Mouse (Mus musculus) kidney, embryonic 14.5 days (tissue): ENCODE results near the gene Lgi4. TPM values are rescaled to one million over a fixed set of nuclear protein-coding genes. Genes with fewer than 3 reads are reported as not detected.

Experiments used
- ATAC-seq: fragments of 200-750 bp; cut with Nextera tagmentation; 2 replicates; pipeline ENCODE4 v1.8.0; 2017; ENCODE audit warnings: moderate number of reproducible peaks, mild to moderate bottlenecking, moderate TSS enrichment, moderate library complexity; ENCODE audit not compliant: low FRiP score, low TSS enrichment
- H3K27ac ChIP-seq: fragments of 300-500 bp; sonication (generic); 2 replicates; pipeline ENCODE4 v1.5.1; 2014; ENCODE audit warnings: low read depth, mild to moderate bottlenecking, low read length, moderate library complexity, mixed read lengths
- H3K27me3 ChIP-seq: fragments of 300-500 bp; sonication (generic); 2 replicates; pipeline ENCODE4 v1.6.1; 2014; ENCODE audit warnings: mild to moderate bottlenecking, low read length; ENCODE audit not compliant: control insufficient read depth, insufficient read depth
- H3K36me3 ChIP-seq: fragments of 300-500 bp; sonication (generic); 2 replicates; pipeline ENCODE4 v1.6.1; 2014; ENCODE audit warnings: low read length, mixed read lengths; ENCODE audit not compliant: control insufficient read depth, insufficient read depth
- H3K4me1 ChIP-seq: fragments of 300-500 bp; sonication (generic); 2 replicates; pipeline ENCODE4 v1.6.1; 2014; ENCODE audit warnings: low read length, mixed read lengths; ENCODE audit not compliant: control insufficient read depth, insufficient read depth
- H3K4me2 ChIP-seq: fragments of 300-500 bp; sonication (generic); replicated peaks from 2 replicates; pipeline ENCODE4 v1.6.1; 2014; ENCODE audit warnings: low read depth, mild to moderate bottlenecking, low read length
- H3K4me3 ChIP-seq: fragments of 300-500 bp; sonication (generic); 2 replicates; pipeline ENCODE4 v1.5.1; 2014; ENCODE audit warnings: mild to moderate bottlenecking, low read length
- H3K9ac ChIP-seq: fragments of 300-500 bp; sonication (generic); 2 replicates; pipeline ENCODE4 v1.6.1; 2014; ENCODE audit warnings: low read depth, mild to moderate bottlenecking, low read length, moderate library complexity
- H3K9me3 ChIP-seq: fragments of 300-500 bp; sonication (generic); 2 replicates; pipeline ENCODE4 v1.6.1; 2016; ENCODE audit warnings: low read length; ENCODE audit not compliant: control insufficient read depth
- WGBS: fragments of 180-500 bp; shearing (Covaris S2); extraction: QIAGEN DNeasy Blood & Tissue Kit; methylation state at CpG from one replicate; pipeline ENCODE4 v1.1.7; 2014; 5-methylcytosine and 5-hydroxymethylcytosine counted together
- polyA plus RNA-seq: library from polyadenylated mRNA; unstranded; fragments of >200 nt; fragmentation: Nextera tagmentation; extraction: Ambion mirVana; gene quantifications from 2 replicates; pipeline ENCODE4 v1.2.1, GENCODE M21; 2014

Lgi4 gene
- polyA plus RNA-seq, 1 experiment from 2014 or later: 0.47 TPM

- Histone ChIP-seq H3K4me3 (peak overlapping the region; percentile 18; the same call in 1 of the 2 replicates), H3K9me3 (no peaks in the 10 kb centered on the region), H3K4me1 (peaks cover 36% of the 10 kb centered on the region), H3K27ac (peak overlapping the region; percentile 38; the same call in 1 of the 2 replicates), H3K27me3 (peaks cover 31% of the 10 kb centered on the region), H3K36me3 (no peaks in the 10 kb centered on the region), H3K4me2 (peak overlapping the region; percentile 31), H3K9ac (peak overlapping the region; percentile 44; the same call in 1 of the 2 replicates)
- 5% methylated on average over 10 of the region's 10 CpGs for WGBS
- peak; percentile 82 for ATAC-seq
These were observed 3.8 kb upstream of the Lgi4 start for GRCm38 (mm10) chr7:31055354-31055824.

DNA sequence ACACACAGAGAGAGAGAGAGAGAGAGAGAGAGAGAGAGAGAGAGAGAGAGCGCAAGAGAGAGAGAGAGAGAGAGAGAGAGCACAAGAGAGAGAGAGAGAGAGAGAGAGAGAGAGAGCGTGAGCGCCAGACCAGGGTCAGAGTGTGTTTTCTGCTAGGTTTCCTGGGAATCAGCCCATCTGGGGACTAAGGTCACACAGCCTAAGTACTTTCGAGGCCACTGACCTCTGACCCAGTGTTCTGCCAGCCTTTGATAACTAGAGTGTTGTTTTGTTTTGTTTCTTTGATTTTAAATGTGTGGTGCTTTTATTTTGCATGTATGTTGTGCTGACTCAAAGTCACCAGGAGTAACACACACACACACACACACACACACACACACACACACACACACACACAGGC is 3.3 kb upstream of the Lgi4 start:
- no peak overlapping the region for H3K27ac ChIP-seq
- H3K9me3 ChIP-seq: no peaks in the 10 kb centered on the region
- WGBS: 30% methylated on average over 3 of the region's 4 CpGs
- H3K36me3 ChIP-seq: no peaks in the 10 kb centered on the region
- no peak overlapping the region for H3K9ac ChIP-seq
- no peak for ATAC-seq
- H3K4me1 ChIP-seq: peaks cover 36% of the 10 kb centered on the region
- H3K4me2 ChIP-seq: no peak overlapping the region
- H3K4me3 ChIP-seq: no peak overlapping the region
- H3K27me3 ChIP-seq: peaks cover 26% of the 10 kb centered on the region

GRCm38 (mm10) chr7:31056448-31056847 is 2.7 kb upstream of the Lgi4 start:
- peaks cover 20% of the 10 kb centered on the region for H3K27me3 ChIP-seq
- no peaks in the 10 kb centered on the region for H3K36me3 ChIP-seq
- no peak overlapping the region for H3K27ac ChIP-seq
- WGBS: 72% methylated on average over 7 of the region's 7 CpGs
- no peak overlapping the region for H3K4me3 ChIP-seq
- H3K4me2 ChIP-seq: no peak overlapping the region
- ATAC-seq: no peak
- no peak overlapping the region for H3K9ac ChIP-seq
- peaks cover 31% of the 10 kb centered on the region for H3K4me1 ChIP-seq
- no peaks in the 10 kb centered on the region for H3K9me3 ChIP-seq

- Histone ChIP-seq H3K4me1 (peaks cover 27% of the 10 kb centered on the region), H3K27ac (no peak within 1 kb of the TSS), H3K9me3 (no peaks in the 10 kb centered on the region), H3K4me3 (no peak within 1 kb of the TSS), H3K9ac (no peak within 1 kb of the TSS; the same call in 1 of the 2 replicates), H3K36me3 (no peaks in the 10 kb centered on the region), H3K27me3 (peaks cover 14% of the 10 kb centered on the region), H3K4me2 (no peak within 1 kb of the TSS)
- WGBS: 61% methylated on average over 2 of the region's 2 CpGs
- no peak for ATAC-seq
These were observed 2.1 kb upstream of the Lgi4 start, which contains the start of gene Fxyd1 for GRCm38 (mm10) chr7:31057071-31057470. Gene Fxyd1 (minus strand): TSS chr7:31057199.

- no peak overlapping the region for H3K27ac ChIP-seq
- no peak overlapping the region for H3K4me3 ChIP-seq
- H3K4me1 ChIP-seq: peaks cover 20% of the 10 kb centered on the region
- no peak for ATAC-seq
- 52% methylated on average over 5 of the region's 5 CpGs for WGBS
- H3K4me2 ChIP-seq: no peak overlapping the region
- H3K9ac ChIP-seq: no peak overlapping the region; the same call in 1 of the 2 replicates
- H3K9me3 ChIP-seq: no peaks in the 10 kb centered on the region
- no peaks in the 10 kb centered on the region for H3K36me3 ChIP-seq
- H3K27me3 ChIP-seq: peaks cover 7% of the 10 kb centered on the region
These were observed 1.4 kb upstream of the Lgi4 start for GRCm38 (mm10) chr7:31057730-31058129.

GRCm38 (mm10) chr7:31058211-31058610 is 931 bp upstream of the Lgi4 start:
- Histone ChIP-seq H3K9ac (no peak overlapping the region), H3K36me3 (no peaks in the 10 kb centered on the region), H3K27me3 (peaks cover 3% of the 10 kb centered on the region), H3K9me3 (no peaks in the 10 kb centered on the region), H3K27ac (no peak overlapping the region), H3K4me2 (no peak overlapping the region), H3K4me1 (peaks cover 18% of the 10 kb centered on the region), H3K4me3 (no peak overlapping the region)
- ATAC-seq: no peak
- WGBS: 87% methylated on average over 6 of the region's 6 CpGs

DNA sequence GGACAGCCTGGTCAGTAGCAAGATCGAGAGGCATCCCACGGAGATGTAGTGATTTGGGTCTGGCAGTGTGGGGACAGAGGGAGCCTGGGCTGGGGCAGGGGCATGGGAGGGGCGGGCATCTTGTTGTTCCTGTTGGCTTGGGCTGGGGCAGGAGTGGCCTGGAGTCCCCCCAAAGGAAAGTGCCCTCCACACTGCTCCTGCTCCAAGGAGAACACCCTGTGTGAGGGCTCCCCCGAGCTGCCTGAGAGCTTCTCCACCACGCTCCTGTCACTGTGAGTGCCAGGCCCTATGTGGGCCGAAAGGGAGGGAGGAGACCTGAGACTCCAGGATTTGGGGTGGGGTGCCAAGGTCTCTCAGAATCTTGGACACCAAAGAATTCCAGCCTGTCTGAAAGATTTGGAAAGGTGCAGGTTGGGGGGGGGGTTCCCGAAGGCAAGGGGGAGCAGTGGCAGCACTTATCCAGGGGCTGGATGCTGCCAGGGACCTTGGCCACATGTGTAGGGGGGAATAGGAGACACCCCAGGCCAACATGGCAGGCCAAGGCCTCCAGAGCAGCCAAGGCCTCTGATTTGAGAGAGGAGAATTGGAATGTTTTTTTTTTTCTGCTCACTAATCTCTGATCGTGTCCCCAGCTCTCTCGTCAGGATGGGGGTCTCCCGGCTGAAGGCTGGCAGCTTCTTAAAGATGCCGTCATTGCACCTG is 928 bp downstream of the Lgi4 start:
- H3K9me3 ChIP-seq: no peaks in the 10 kb centered on the region
- no peak overlapping the region for H3K4me2 ChIP-seq
- no peak overlapping the region for H3K9ac ChIP-seq
- ATAC-seq: no peak
- H3K27me3 ChIP-seq: no peaks in the 10 kb centered on the region
- no peak overlapping the region for H3K27ac ChIP-seq
- H3K4me1 ChIP-seq: peaks cover 8% of the 10 kb centered on the region; the same call in 1 of the 2 replicates
- no peak overlapping the region for H3K4me3 ChIP-seq
- 71% methylated on average over 11 of the region's 11 CpGs for WGBS
- H3K36me3 ChIP-seq: no peaks in the 10 kb centered on the region

- Histone ChIP-seq H3K9me3 (no peaks in the 10 kb centered on the region), H3K27ac (no peak overlapping the region), H3K27me3 (no peaks in the 10 kb centered on the region), H3K36me3 (no peaks in the 10 kb centered on the region), H3K9ac (no peak overlapping the region), H3K4me1 (0 out of 2 replicates have a peak, but pooled peaks cover 3% of the 10 kb centered on the region), H3K4me3 (no peak overlapping the region), H3K4me2 (no peak overlapping the region)
- no peak for ATAC-seq
- WGBS: 89% methylated on average over 7 of the region's 7 CpGs
These were observed 1.5 kb downstream of the Lgi4 start for GRCm38 (mm10) chr7:31060621-31061010.

- no peak overlapping the region for H3K9ac ChIP-seq
- whole genome bisulfite sequencing: 86% methylated on average over 12 of the region's 12 CpGs
- no peak for ATAC-seq
- no peak overlapping the region for H3K27ac ChIP-seq
- H3K9me3 ChIP-seq: no peaks in the 10 kb centered on the region
- H3K4me3 ChIP-seq: no peak overlapping the region
- 0 out of 2 replicates have a peak, but pooled peaks cover 7% of the 10 kb centered on the region for H3K4me1 ChIP-seq
- no peaks in the 10 kb centered on the region for H3K36me3 ChIP-seq
- H3K27me3 ChIP-seq: no peaks in the 10 kb centered on the region
- H3K4me2 ChIP-seq: no peak overlapping the region
These were observed 4.0 kb downstream of the Lgi4 start for GRCm38 (mm10) chr7:31063074-31063560.
